In genomic region chr2:158716066-158716465, GRCm38 (mm10) we compare ENCODE assay signal across 14 mouse cellular contexts. TPM values are rescaled to one million over a fixed set of nuclear protein-coding genes. Genes with fewer than 3 reads are reported as not detected.
DNase-seq lines count a peak whose midpoint lies in the region; ATAC-seq and TF ChIP-seq lines count a peak whose summit lies in the region.
"Had no signal": no experiment of that assay in that cellular context is flagged by ENCODE, and none has a peak within 500 bp of the region (broad histone marks: within the 10 kb centered on the region; RNA-seq: fewer than 3 reads in every experiment).

No protein-coding gene starts in this region.

- H3K27me3 ChIP-seq in forebrain, embryonic 12.5 days = no peaks in the 10 kb centered on the region
- H3K27me3 ChIP-seq in forebrain, embryonic 14.5 days (replicated peaks; ENCODE audit: control insufficient read depth, insufficient read depth, low read length) = no peaks in the 10 kb centered on the region
- no peaks in the 10 kb centered on the region for H3K27me3 ChIP-seq in lung, embryonic 14.5 days (ENCODE audit: insufficient read depth, low read length)

- H3K4me1 ChIP-seq in forebrain, embryonic 12.5 days = peaks cover 23% of the 10 kb centered on the region
- peaks cover 12% of the 10 kb centered on the region for H3K4me1 ChIP-seq in forebrain, embryonic 14.5 days (ENCODE audit: control insufficient read depth, insufficient read depth, low read length)
- 0 out of 2 replicates have a peak, but pooled peaks cover 3% of the 10 kb centered on the region for H3K4me1 ChIP-seq in lung, embryonic 14.5 days (ENCODE audit: insufficient read depth)

- no peak for TF ChIP-seq CTCF in lung, embryonic 14.5 days (IDR thresholded peaks at IDR 0.05; ENCODE audit: low read depth)

- H3K4me3 ChIP-seq in forebrain, embryonic 12.5 days (replicated peaks) = no peak overlapping the region
- no peak overlapping the region for H3K4me3 ChIP-seq in forebrain, embryonic 14.5 days (ENCODE audit: low read depth, low read length)
- H3K4me3 ChIP-seq in lung, embryonic 14.5 days (ENCODE audit: low read depth, low read length) = no peak overlapping the region
- H3K4me3 ChIP-seq: erythroblast, embryonic 14.5 days had no signal

- WGBS in forebrain, embryonic 12.5 days = 33% methylated on average over 5 of the region's 5 CpGs
- WGBS in forebrain, embryonic 14.5 days = 27% methylated on average over 5 of the region's 5 CpGs
- WGBS in lung, embryonic 14.5 days = 14% methylated on average over 5 of the region's 5 CpGs

- H3K9ac ChIP-seq in forebrain, embryonic 12.5 days = no peak overlapping the region
- H3K9ac ChIP-seq in forebrain, embryonic 14.5 days (ENCODE audit: low read length) = no peak overlapping the region
- no peak overlapping the region for H3K9ac ChIP-seq in lung, embryonic 14.5 days

- ATAC-seq in forebrain, embryonic 12.5 days (ENCODE audit: low FRiP score) = 0 out of 2 replicates have a peak, but pooled peaks have one; percentile 19
- ATAC-seq in forebrain, embryonic 14.5 days = no peak
- peak; percentile 71; the same call in 1 of the 2 replicates for ATAC-seq in lung, embryonic 14.5 days (ENCODE audit: insufficient read depth)
- ATAC-seq in common myeloid progenitor, adult 5-6 weeks (replicated peaks; ENCODE audit: low read depth, poor library complexity, severe bottlenecking) = peak; percentile 31

- no peak overlapping the region for H3K27ac ChIP-seq in forebrain, embryonic 12.5 days
- no peak overlapping the region for H3K27ac ChIP-seq in forebrain, embryonic 14.5 days (ENCODE audit: low read depth, low read length)
- H3K27ac ChIP-seq in lung, embryonic 14.5 days (ENCODE audit: low read depth) = no peak overlapping the region

- no peak overlapping the region for H3K4me2 ChIP-seq in forebrain, embryonic 12.5 days
- no peak overlapping the region for H3K4me2 ChIP-seq in forebrain, embryonic 14.5 days (ENCODE audit: low read length)
- no peak overlapping the region for H3K4me2 ChIP-seq in lung, embryonic 14.5 days

- no peaks in the 10 kb centered on the region for H3K9me3 ChIP-seq in forebrain, embryonic 12.5 days
- no peaks in the 10 kb centered on the region for H3K9me3 ChIP-seq in forebrain, embryonic 14.5 days (replicated peaks; ENCODE audit: control insufficient read depth, low read length)
- H3K9me3 ChIP-seq in lung, embryonic 14.5 days (ENCODE audit: low read depth, low read length) = no peaks in the 10 kb centered on the region

- H3K36me3 ChIP-seq in forebrain, embryonic 12.5 days (replicated peaks) = no peaks in the 10 kb centered on the region
- H3K36me3 ChIP-seq in forebrain, embryonic 14.5 days (ENCODE audit: control insufficient read depth, insufficient read depth, low read length) = no peaks in the 10 kb centered on the region
- H3K36me3 ChIP-seq in lung, embryonic 14.5 days (ENCODE audit: insufficient read depth) = no peaks in the 10 kb centered on the region

- DNase-seq in forebrain, embryonic 14.5 days (ENCODE audit: low spot score) = no peak
- DNase-seq in lung, embryonic 14.5 days = no peak
- DNase-seq in lung, postnatal 14 days = no peak
- DNase-seq in retina, embryonic 14.5 days (ENCODE audit: low spot score) = peak; percentile 39
- no peak for DNase-seq in right cerebral cortex, postnatal 36 days (ENCODE audit: low spot score in 2 of 2)
- DNase-seq in right cerebral cortex, postnatal 10 days (ENCODE audit: low spot score in 2 of 2) = no peak
- DNase-seq: adrenal gland, postnatal 25 days; cerebellum, adult 9-11 months; heart, adult 11 months; kidney, postnatal 25 days; lung, postnatal 10 days had no signal

RNA-seq across cellular contexts. Expression of gene Ppp1r16b, which starts 50.9 kb away (rescaled TPM):
- 2.9 and 3.2 TPM in 2 replicates for polyA plus RNA-seq in forebrain, embryonic 12.5 days (2016; fragmentation: Nextera tagmentation; extraction: Ambion mirVana)
- 12.4 and 18.4 TPM in 2 replicates for polyA plus RNA-seq in forebrain, embryonic 14.5 days (2014; fragmentation: Nextera tagmentation; extraction: Ambion mirVana)
- polyA plus RNA-seq in lung, embryonic 14.5 days (2014; fragmentation: Nextera tagmentation; extraction: Ambion mirVana) = 16.3 and 17.6 TPM in 2 replicates
- 0.82 TPM in 1 of 2 replicates, not detected in the other for total RNA-seq in common myeloid progenitor, adult 5-6 weeks (2017)

RNA-seq across cellular contexts. Expression of gene Fam83d, which starts 51.8 kb away (rescaled TPM):
- 50.9 and 51.0 TPM in 2 replicates for polyA plus RNA-seq in forebrain, embryonic 12.5 days (2016; fragmentation: Nextera tagmentation; extraction: Ambion mirVana)
- 22.9 and 25.4 TPM in 2 replicates for polyA plus RNA-seq in forebrain, embryonic 14.5 days (2014; fragmentation: Nextera tagmentation; extraction: Ambion mirVana)
- polyA plus RNA-seq in lung, embryonic 14.5 days (2014; fragmentation: Nextera tagmentation; extraction: Ambion mirVana) = 64.1 and 67.5 TPM in 2 replicates
- 3.0 and 6.7 TPM in 2 replicates for total RNA-seq in common myeloid progenitor, adult 5-6 weeks (2017)
